Mouse (Mus musculus): ENCODE measurements around the gene Usp28. TPM values are rescaled to one million over a fixed set of nuclear protein-coding genes. Genes with fewer than 3 reads are reported as not detected.

Usp28 gene
- 1 to 10 TPM in 1 of 2 experiments, under 1 TPM in 1; 0.94 to 7.0 TPM for polyA plus RNA-seq (2012; fragmentation: generic; extraction: Trizol)

GRCm38 (mm10) chr9:48984845-48985707 lies at the start of gene Usp28:
TSS of gene Usp28 (plus strand) at chr9:48985375.

GRCm38 (mm10) chr9:48964587-48965040 lies 20.6 kb upstream of the Usp28 start, which contains the start of gene Htr3b:
TSS of gene Htr3b (minus strand) at chr9:48964990.

GRCm38 (mm10) chr9:49055333-49056205 lies 70.4 kb downstream of the Usp28 start, which contains the start of gene Zw10:
TSS of gene Zw10 (plus strand) at chr9:49055613.

GRCm38 (mm10) chr9:49081107-49081506 lies 95.9 kb downstream of the Usp28 start, which contains the start of gene Tmprss5:
TSS of gene Tmprss5 (plus strand) at chr9:49081260.

Other genes with a start within 250 kb of the Usp28 start
- under 1 TPM in 1 of 2 experiments, not detected in 1; 0.02 TPM for gene Zbtb16, start 149.2 kb upstream of the Usp28 start, polyA plus RNA-seq (2012; fragmentation: generic; extraction: Trizol)
- not detected for gene Htr3a, start 74.3 kb upstream of the Usp28 start, polyA plus RNA-seq (2012; fragmentation: generic; extraction: Trizol)
- not detected for gene Htr3b, start 20.4 kb upstream of the Usp28 start, polyA plus RNA-seq (2012; fragmentation: generic; extraction: Trizol)
- 1 to 10 TPM; 3.7 to 8.5 TPM for gene Zw10, start 70.2 kb downstream of the Usp28 start, polyA plus RNA-seq (2012; fragmentation: generic; extraction: Trizol)
- gene Tmprss5, start 95.9 kb downstream of the Usp28 start, polyA plus RNA-seq (2012; fragmentation: generic; extraction: Trizol): under 1 TPM in 1 of 2 experiments, not detected in 1; 0.02 TPM